Mouse (Mus musculus) MEL (cell line): Measurements from ENCODE around the gene Shq1. TPM values are rescaled to one million over a fixed set of nuclear protein-coding genes. Genes with fewer than 3 reads are reported as not detected.

ENCODE experiments used
- DNase-seq: peaks from one replicate; pipeline ENCODE4 v3.0.0; 2011; ENCODE audit warnings: low read depth, low spot score
- H3K27ac ChIP-seq: 2 replicates; pipeline ENCODE4 v1.5.1; 2012; ENCODE audit warnings: low read depth, mild to moderate bottlenecking, control low read depth, low read length, moderate library complexity; ENCODE audit not compliant: control insufficient read depth
- H3K27me3 ChIP-seq, 2 experiments: fragments of 150-350 bp in 1 of 2; sonication (generic) in 1 of 2; 2 replicates each; pipeline ENCODE4 v1.6.1; 2012; ENCODE audit warnings: low read length in 2 of 2, mild to moderate bottlenecking in 2 of 2, improper control_type of control experiment in 1 of 2, moderate library complexity in 1 of 2; ENCODE audit not compliant: insufficient read depth in 2 of 2, control insufficient read depth in 1 of 2
- H3K36me3 ChIP-seq, 2 experiments: 2 replicates each; pipeline ENCODE4 v1.6.1; 2012 to 2014; ENCODE audit warnings: low read length in 2 of 2, improper control_type of control experiment in 1 of 2, inconsistent platforms in 1 of 2, mild to moderate bottlenecking in 1 of 2; ENCODE audit not compliant: insufficient read depth in 2 of 2, control insufficient read depth in 1 of 2
- H3K4me1 ChIP-seq, 2 experiments: fragments of 150-350 bp in 1 of 2; sonication (generic) in 1 of 2; 2 replicates each; pipeline ENCODE4 v1.6.1; 2012; ENCODE audit warnings: low read length in 2 of 2, improper control_type of control experiment in 1 of 2, mild to moderate bottlenecking in 1 of 2; ENCODE audit not compliant: insufficient read depth in 2 of 2, control insufficient read depth in 1 of 2
- H3K4me3 ChIP-seq, 2 experiments: fragments of 150-350 bp in 1 of 2; sonication (generic) in 1 of 2; 2 replicates each; pipeline ENCODE4 v1.5.1; 2012; ENCODE audit warnings: low read depth in 2 of 2, low read length in 2 of 2, mild to moderate bottlenecking in 2 of 2, moderate library complexity in 2 of 2, control low read depth in 1 of 2, improper control_type of control experiment in 1 of 2; ENCODE audit not compliant: control insufficient read depth in 1 of 2, insufficient read depth in 1 of 2
- H3K79me2 ChIP-seq: 2 replicates; pipeline ENCODE4 v1.6.1; 2012; ENCODE audit warnings: mild to moderate bottlenecking, low read length, moderate library complexity; ENCODE audit not compliant: control insufficient read depth, poor library complexity, insufficient read depth
- H3K9ac ChIP-seq: 2 replicates; pipeline ENCODE4 v1.6.1; 2012; ENCODE audit warnings: low read depth, mild to moderate bottlenecking, control low read depth, low read length, moderate library complexity; ENCODE audit not compliant: control insufficient read depth, poor library complexity, severe bottlenecking
- H3K9me3 ChIP-seq: fragments of 150-350 bp; sonication (generic); replicated peaks from 2 replicates; pipeline ENCODE4 v1.6.1; 2012; ENCODE audit warnings: mild to moderate bottlenecking, low read length, improper control_type of control experiment, moderate library complexity; ENCODE audit not compliant: insufficient read depth
- BHLHE40 ChIP-seq: IDR thresholded peaks from 2 replicates; pipeline ENCODE4 v1.6.1; 2012; ENCODE audit warnings: low read depth, mild to moderate bottlenecking, inconsistent platforms, low read length, improper control_type of control experiment, borderline replicate concordance
- CHD1 ChIP-seq: IDR thresholded peaks from 2 replicates; pipeline ENCODE4 v1.6.1; 2012; ENCODE audit warnings: low read depth, mild to moderate bottlenecking, inconsistent platforms, low read length, improper control_type of control experiment
- CHD2 ChIP-seq: IDR thresholded peaks from 2 replicates; pipeline ENCODE4 v1.6.1; 2011; ENCODE audit warnings: low read length, improper control_type of control experiment
- EP300 ChIP-seq, 2 experiments: IDR thresholded peaks; 2 replicates each; pipeline ENCODE4 v1.6.1; 2011; ENCODE audit warnings: improper control_type of control experiment in 2 of 2, low read length in 2 of 2, low read depth in 1 of 2, mild to moderate bottlenecking in 1 of 2
- HCFC1 ChIP-seq: IDR thresholded peaks from 2 replicates; pipeline ENCODE4 v1.6.1; 2012; ENCODE audit warnings: low read depth, mild to moderate bottlenecking, inconsistent platforms, low read length, improper control_type of control experiment, moderate library complexity
- KAT2A ChIP-seq: conservative IDR thresholded peaks from 2 replicates; pipeline ENCODE4 v1.6.1; 2012; ENCODE audit warnings: low read depth, low read length, improper control_type of control experiment, inconsistent platforms
- MAFK ChIP-seq: IDR thresholded peaks from 2 replicates; pipeline ENCODE4 v1.6.1; 2011; ENCODE audit warnings: low read depth, mild to moderate bottlenecking, low read length, improper control_type of control experiment, borderline replicate concordance
- MAX ChIP-seq: IDR thresholded peaks from 2 replicates; pipeline ENCODE4 v1.6.1; 2011; ENCODE audit warnings: low read length, improper control_type of control experiment
- MEF2A ChIP-seq: IDR thresholded peaks from 2 replicates; pipeline ENCODE4 v1.6.1; 2014; ENCODE audit warnings: low read depth, mild to moderate bottlenecking, inconsistent platforms, low read length, improper control_type of control experiment; ENCODE audit not compliant: poor library complexity, insufficient replicate concordance, severe bottlenecking; ENCODE audit errors: extremely low read depth
- MXI1 ChIP-seq: IDR thresholded peaks from 2 replicates; pipeline ENCODE4 v1.6.1; 2011; ENCODE audit warnings: mild to moderate bottlenecking, low read depth, low read length, improper control_type of control experiment
- MYC ChIP-seq: IDR thresholded peaks from 2 replicates; pipeline ENCODE4 v1.6.1; 2011; ENCODE audit warnings: low read depth, mild to moderate bottlenecking, low read length, improper control_type of control experiment, moderate library complexity
- NRF1 ChIP-seq: IDR thresholded peaks from 2 replicates; pipeline ENCODE4 v1.6.1; 2014; ENCODE audit warnings: low read depth, mild to moderate bottlenecking, inconsistent platforms, low read length, improper control_type of control experiment, moderate library complexity; ENCODE audit not compliant: poor library complexity, insufficient read depth, severe bottlenecking
- POLR2AphosphoS5 ChIP-seq: IDR thresholded peaks from 2 replicates; pipeline ENCODE4 v1.6.1; 2012; ENCODE audit warnings: low read depth, borderline replicate concordance, mild to moderate bottlenecking, inconsistent platforms, low read length, moderate library complexity, mixed read lengths
- RAD21 ChIP-seq: IDR thresholded peaks from 2 replicates; pipeline ENCODE4 v1.6.1; 2011; ENCODE audit warnings: mild to moderate bottlenecking, low read depth, low read length, improper control_type of control experiment
- RCOR1 ChIP-seq: IDR thresholded peaks from 2 replicates; pipeline ENCODE4 v1.6.1; 2012; ENCODE audit warnings: low read depth, mild to moderate bottlenecking, inconsistent platforms, low read length, improper control_type of control experiment
- SIN3A ChIP-seq: IDR thresholded peaks from 2 replicates; pipeline ENCODE4 v1.6.1; 2012; ENCODE audit warnings: low read length, improper control_type of control experiment, inconsistent platforms
- SMC3 ChIP-seq: IDR thresholded peaks from 2 replicates; pipeline ENCODE4 v1.6.1; 2011; ENCODE audit warnings: low read depth, low read length, improper control_type of control experiment
- TAL1 ChIP-seq: IDR thresholded peaks from 2 replicates; pipeline ENCODE4 v1.6.1; 2012; ENCODE audit warnings: mild to moderate bottlenecking, inconsistent platforms, low read length, moderate library complexity, mixed read lengths
- TBP ChIP-seq: IDR thresholded peaks from 2 replicates; pipeline ENCODE4 v1.8.0; 2011; ENCODE audit warnings: low read depth, low read length, improper control_type of control experiment
- TCF12 ChIP-seq: IDR thresholded peaks from 2 replicates; pipeline ENCODE4 v1.6.1; 2014; ENCODE audit warnings: low read depth, mild to moderate bottlenecking, inconsistent platforms, low read length, improper control_type of control experiment, moderate library complexity
- USF1 ChIP-seq: IDR thresholded peaks from 2 replicates; pipeline ENCODE4 v1.6.1; 2014; ENCODE audit warnings: low read depth, mild to moderate bottlenecking, inconsistent platforms, low read length, improper control_type of control experiment, moderate library complexity
- ZKSCAN1 ChIP-seq: IDR thresholded peaks from 2 replicates; pipeline ENCODE4 v1.6.1; 2012; ENCODE audit warnings: low read depth, mild to moderate bottlenecking, inconsistent platforms, low read length, improper control_type of control experiment, moderate library complexity
- ZNF384 ChIP-seq: IDR thresholded peaks from 2 replicates; pipeline ENCODE4 v1.6.1; 2012; ENCODE audit warnings: low read depth, mild to moderate bottlenecking, inconsistent platforms, low read length, improper control_type of control experiment
- polyA plus RNA-seq, 2 experiments: library from polyadenylated mRNA; stranded (reverse) in 1 of 2; unstranded in 1 of 2; fragments of >175 nt in 1 of 2; fragments of >200 nt in 1 of 2; gene quantifications; 2 replicates each; pipeline versions ENCODE4 v1.2.1 to v1.2.4; 2012; ENCODE audit warnings: low replicate concordance in 2 of 2, low read depth in 1 of 2; ENCODE audit not compliant: insufficient read length in 2 of 2, insufficient read depth in 1 of 2, missing spikeins in 1 of 2
- total RNA-seq: library from RNA; depleted of rRNA; stranded (reverse); fragments of 300-350 nt; gene quantifications from 2 replicates; pipeline ENCODE4 v1.2.3, GENCODE M21; 2012

The Shq1 gene
- total and polyA plus RNA-seq, 3 experiments, result 20.2 to 23.5 TPM; not detected in 1

DNA sequence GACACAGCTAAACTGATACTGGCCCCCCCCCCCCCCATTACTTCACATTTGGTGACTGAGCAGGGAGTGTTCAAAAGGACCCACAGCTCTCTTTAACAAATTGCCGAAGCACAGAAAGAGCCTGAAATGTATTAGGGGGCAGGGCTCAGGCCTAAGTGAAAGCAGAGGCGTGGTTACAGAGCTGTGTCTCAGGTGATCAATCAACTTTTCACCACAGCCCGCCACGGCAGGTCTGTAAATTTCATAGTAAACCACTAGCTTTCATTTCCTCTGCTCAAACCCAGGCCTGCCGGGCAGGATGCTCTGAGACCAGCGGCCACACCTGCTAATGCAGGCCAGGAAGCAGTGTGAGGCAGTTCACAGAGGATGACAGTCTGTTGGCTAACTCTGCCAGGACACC is 94.8 kb downstream of the Shq1 start:
- H3K79me2 ChIP-seq, result no peaks in the 10 kb centered on the region
- DNase-seq, result no peak
- H3K4me3 ChIP-seq, result no peak overlapping the region
- H3K9me3 ChIP-seq, result no peaks in the 10 kb centered on the region
- H3K27ac ChIP-seq, result no peak overlapping the region
- H3K4me1 ChIP-seq, result no peaks in the 10 kb centered on the region; a peak in 2 of 4 replicates
- H3K27me3 ChIP-seq, result no peaks in the 10 kb centered on the region
- no peak overlapping the region for H3K9ac ChIP-seq
- H3K36me3 ChIP-seq, result no peaks in the 10 kb centered on the region
- TF ChIP-seq MXI1, result no peak
- no peak for TF ChIP-seq POLR2AphosphoS5
- no peak for TF ChIP-seq CHD2

DNA sequence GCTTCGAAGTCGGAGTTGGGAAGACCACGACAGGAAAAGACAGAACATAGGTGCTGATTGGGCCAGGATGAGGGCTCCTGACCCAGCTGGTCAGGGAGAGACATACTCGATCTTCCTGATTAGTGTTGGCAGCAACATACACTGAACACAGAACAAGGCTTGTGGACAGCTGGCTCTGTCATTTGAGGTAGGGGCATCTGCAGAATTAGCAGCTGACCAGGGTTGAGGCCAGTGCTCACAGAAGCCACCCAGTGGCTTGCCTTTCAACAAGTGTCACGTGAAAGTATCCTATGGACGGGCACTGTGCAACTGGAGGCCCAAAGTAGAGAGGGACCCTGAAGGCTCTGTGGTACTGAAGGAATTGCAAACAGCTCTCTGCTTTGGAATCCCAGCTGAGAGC is 104.2 kb downstream of the Shq1 start:
- no peaks in the 10 kb centered on the region for H3K9me3 ChIP-seq
- no peak for DNase-seq
- H3K27ac ChIP-seq, result no peak overlapping the region
- H3K4me1 ChIP-seq, result no peaks in the 10 kb centered on the region
- no peaks in the 10 kb centered on the region for H3K36me3 ChIP-seq
- H3K79me2 ChIP-seq, result no peaks in the 10 kb centered on the region
- no peak overlapping the region for H3K9ac ChIP-seq
- no peak overlapping the region for H3K4me3 ChIP-seq
- TF ChIP-seq TBP, result no peak
- no peak for TF ChIP-seq HCFC1
- TF ChIP-seq CHD1, result no peak
- no peaks in the 10 kb centered on the region for H3K27me3 ChIP-seq

DNA sequence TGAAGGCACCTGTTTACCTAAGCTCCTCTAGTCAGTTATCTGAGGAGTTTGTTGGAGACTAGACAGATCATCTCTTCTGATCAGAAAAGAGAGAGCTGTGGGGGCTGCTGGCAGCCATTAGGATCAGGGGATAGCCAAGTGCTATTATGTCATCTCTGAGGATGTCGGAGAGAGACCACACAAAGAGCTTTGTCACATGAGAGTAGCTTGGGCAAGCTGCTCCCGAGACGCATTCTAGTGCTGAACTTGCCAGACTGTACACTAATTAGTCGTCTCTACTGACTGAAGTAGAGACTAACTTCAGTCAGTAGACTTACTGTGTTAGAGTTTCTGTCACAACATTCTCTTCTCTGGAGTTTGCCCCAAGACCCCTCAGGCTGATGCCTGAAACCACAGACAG is 106.4 kb downstream of the Shq1 start:
- no peak overlapping the region for H3K27ac ChIP-seq
- no peak for DNase-seq
- no peak for TF ChIP-seq SIN3A
- no peak for TF ChIP-seq RAD21
- no peak for TF ChIP-seq ZNF384
- TF ChIP-seq SMC3, result no peak
- no peak for TF ChIP-seq MAFK
- no peak for TF ChIP-seq NRF1
- TF ChIP-seq ZKSCAN1, result no peak
- no peak for TF ChIP-seq BHLHE40
- TF ChIP-seq TBP, result no peak
- no peak for TF ChIP-seq MYC
- no peak for TF ChIP-seq USF1
- no peak for TF ChIP-seq POLR2AphosphoS5
- TF ChIP-seq MAX, result no peak
- TF ChIP-seq TAL1, result no peak
- TF ChIP-seq EP300 (IDR thresholded peaks at IDR 0.05; ENCODE audit: low read depth in 1 of 2, low read length in 2 of 2), result no peak
- TF ChIP-seq CHD2, result no peak
- TF ChIP-seq RCOR1, result no peak
- no peak for TF ChIP-seq MEF2A
- no peak for TF ChIP-seq KAT2A
- no peak for TF ChIP-seq TCF12
- no peaks in the 10 kb centered on the region for H3K79me2 ChIP-seq
- H3K4me3 ChIP-seq, result no peak overlapping the region
- H3K36me3 ChIP-seq, result no peaks in the 10 kb centered on the region
- H3K9me3 ChIP-seq, result no peaks in the 10 kb centered on the region
- no peaks in the 10 kb centered on the region for H3K27me3 ChIP-seq
- no peak overlapping the region for H3K9ac ChIP-seq
- H3K4me1 ChIP-seq, result no peaks in the 10 kb centered on the region
